Mouse (Mus musculus): ENCODE measurements around the gene Tpbgl. TPM values are rescaled to one million over a fixed set of nuclear protein-coding genes. Genes with fewer than 3 reads are reported as not detected.

Tpbgl gene
- 0.85 TPM for polyA plus RNA-seq (2017; shearing (Covaris generic))

GRCm38 (mm10) chr7:99626376-99627270, at the start of gene Tpbgl:
Tpbgl (minus strand) TSS chr7:99627103.

Other genes starting within 250 kb of the Tpbgl start
- gene Gdpd5, start 245.7 kb downstream of the Tpbgl start, polyA plus RNA-seq (2017; shearing (Covaris generic)) = 10.9 TPM
- gene Klhl35, start 161.1 kb downstream of the Tpbgl start, polyA plus RNA-seq (2017; shearing (Covaris generic)) = 1.3 TPM
- gene Rps3, start 143.4 kb downstream of the Tpbgl start, polyA plus RNA-seq (2017; shearing (Covaris generic)) = 1,336 TPM
- gene Arrb1, start 91.6 kb downstream of the Tpbgl start, polyA plus RNA-seq (2017; shearing (Covaris generic)) = 17.9 TPM
- gene Slco2b1, start 84.2 kb upstream of the Tpbgl start, polyA plus RNA-seq (2017; shearing (Covaris generic)) = not detected
- gene Olfr520, start 103.2 kb upstream of the Tpbgl start, polyA plus RNA-seq (2017; shearing (Covaris generic)) = not detected
- gene Olfr521, start 136.4 kb upstream of the Tpbgl start, polyA plus RNA-seq (2017; shearing (Covaris generic)) = not detected
- gene Neu3, start 201.3 kb upstream of the Tpbgl start, polyA plus RNA-seq (2017; shearing (Covaris generic)) = 4.3 TPM
- gene Xrra1, start 232.0 kb upstream of the Tpbgl start, polyA plus RNA-seq (2017; shearing (Covaris generic)) = not detected
- gene Spcs2, start 236.4 kb upstream of the Tpbgl start, polyA plus RNA-seq (2017; shearing (Covaris generic)) = 237 TPM

Measured in effector memory CD4-positive, alpha-beta T cell, adult 5 months (primary cell).